Mouse (Mus musculus): ENCODE results near the gene Agbl4. TPM values are rescaled to one million over a fixed set of nuclear protein-coding genes. Genes with fewer than 3 reads are reported as not detected.
A peak's percentile ranks its signal among the peaks of the same experiment; 100 is the strongest.

The Agbl4 gene
- polyA plus RNA-seq, 1 experiment from 2014 or later = 0.81 TPM

GRCm38 (mm10) chr4:111004719-111005479 is 607.4 kb downstream of the Agbl4 start:
- Histone ChIP-seq H3K27me3 (replicated peaks; ENCODE audit: control insufficient read depth, insufficient read depth, low read length) (no peaks in the 10 kb centered on the region), H3K4me2 (ENCODE audit: low read depth, low read length) (no peak overlapping the region), H3K36me3 (ENCODE audit: control insufficient read depth, insufficient read depth, low read length) (no peaks in the 10 kb centered on the region), H3K9ac (ENCODE audit: low read depth, low read length) (no peak overlapping the region), H3K27ac (replicated peaks; ENCODE audit: low read depth, low read length) (no peak overlapping the region), H3K4me1 (ENCODE audit: control insufficient read depth, insufficient read depth, low read length) (no peaks in the 10 kb centered on the region), H3K9me3 (ENCODE audit: control insufficient read depth, low read length) (no peaks in the 10 kb centered on the region), H3K4me3 (ENCODE audit: low read depth, low read length) (no peak overlapping the region)
- WGBS = 65% methylated on average over 1 of the region's 1 CpGs
- DNase-seq (ENCODE audit: low spot score) (peak; percentile 1), ATAC-seq (ENCODE audit: low read depth) (no peak; the same call in 1 of the 2 replicates)

- Histone ChIP-seq H3K27me3 (replicated peaks; ENCODE audit: control insufficient read depth, insufficient read depth, low read length) (no peaks in the 10 kb centered on the region), H3K27ac (replicated peaks; ENCODE audit: low read depth, low read length) (no peak overlapping the region), H3K4me2 (ENCODE audit: low read depth, low read length) (no peak overlapping the region), H3K4me1 (ENCODE audit: control insufficient read depth, insufficient read depth, low read length) (no peaks in the 10 kb centered on the region), H3K9ac (ENCODE audit: low read depth, low read length) (no peak overlapping the region), H3K36me3 (ENCODE audit: control insufficient read depth, insufficient read depth, low read length) (no peaks in the 10 kb centered on the region), H3K9me3 (ENCODE audit: control insufficient read depth, low read length) (no peaks in the 10 kb centered on the region), H3K4me3 (ENCODE audit: low read depth, low read length) (no peak overlapping the region)
- WGBS = 86% methylated on average over 4 of the region's 4 CpGs
- ATAC-seq (ENCODE audit: low read depth) (no peak), DNase-seq (ENCODE audit: low spot score) (no peak)
Observed at GRCm38 (mm10) chr4:111019376-111019775, 621.9 kb downstream of the Agbl4 start.

- no peak overlapping the region for H3K9ac ChIP-seq (ENCODE audit: low read depth, low read length)
- H3K4me1 ChIP-seq (ENCODE audit: control insufficient read depth, insufficient read depth, low read length) = no peaks in the 10 kb centered on the region
- ATAC-seq (ENCODE audit: low read depth) (no peak), DNase-seq (ENCODE audit: low spot score) (no peak)
- no peak overlapping the region for H3K27ac ChIP-seq (replicated peaks; ENCODE audit: low read depth, low read length)
- H3K36me3 ChIP-seq (ENCODE audit: control insufficient read depth, insufficient read depth, low read length) = no peaks in the 10 kb centered on the region
- no peak overlapping the region for H3K4me3 ChIP-seq (ENCODE audit: low read depth, low read length)
- H3K9me3 ChIP-seq (ENCODE audit: control insufficient read depth, low read length) = no peaks in the 10 kb centered on the region
- 92% methylated on average over 3 of the region's 3 CpGs for WGBS
- no peak overlapping the region for H3K4me2 ChIP-seq (ENCODE audit: low read depth, low read length)
- no peaks in the 10 kb centered on the region for H3K27me3 ChIP-seq (replicated peaks; ENCODE audit: control insufficient read depth, insufficient read depth, low read length)
Observed at GRCm38 (mm10) chr4:111067330-111067729, 669.9 kb downstream of the Agbl4 start.

- Histone ChIP-seq H3K27me3 (replicated peaks; ENCODE audit: control insufficient read depth, insufficient read depth, low read length) (no peaks in the 10 kb centered on the region), H3K4me3 (ENCODE audit: low read depth, low read length) (no peak overlapping the region), H3K9ac (ENCODE audit: low read depth, low read length) (no peak overlapping the region), H3K27ac (replicated peaks; ENCODE audit: low read depth, low read length) (no peak overlapping the region), H3K4me1 (ENCODE audit: control insufficient read depth, insufficient read depth, low read length) (no peaks in the 10 kb centered on the region), H3K36me3 (ENCODE audit: control insufficient read depth, insufficient read depth, low read length) (no peaks in the 10 kb centered on the region), H3K9me3 (ENCODE audit: control insufficient read depth, low read length) (no peaks in the 10 kb centered on the region), H3K4me2 (ENCODE audit: low read depth, low read length) (no peak overlapping the region)
- ATAC-seq (ENCODE audit: low read depth) (no peak), DNase-seq (ENCODE audit: low spot score) (no peak)
- WGBS = 43% methylated on average over 6 of the region's 7 CpGs
Observed at GRCm38 (mm10) chr4:111073738-111074497, 676.5 kb downstream of the Agbl4 start.

- peak; percentile 6 for DNase-seq (ENCODE audit: low spot score)
- 67% methylated on average over 6 of the region's 6 CpGs for WGBS
- no peak for ATAC-seq (ENCODE audit: low read depth)
Observed at GRCm38 (mm10) chr4:111074701-111075154, 677.3 kb downstream of the Agbl4 start.

GRCm38 (mm10) chr4:111077810-111078209 is 680.3 kb downstream of the Agbl4 start:
- no peak overlapping the region for H3K4me3 ChIP-seq (ENCODE audit: low read depth, low read length)
- WGBS = 79% methylated on average over 3 of the region's 3 CpGs
- no peak overlapping the region for H3K27ac ChIP-seq (replicated peaks; ENCODE audit: low read depth, low read length)
- H3K9ac ChIP-seq (ENCODE audit: low read depth, low read length) = no peak overlapping the region
- H3K36me3 ChIP-seq (ENCODE audit: control insufficient read depth, insufficient read depth, low read length) = no peaks in the 10 kb centered on the region
- H3K4me1 ChIP-seq (ENCODE audit: control insufficient read depth, insufficient read depth, low read length) = no peaks in the 10 kb centered on the region
- H3K27me3 ChIP-seq (replicated peaks; ENCODE audit: control insufficient read depth, insufficient read depth, low read length) = no peaks in the 10 kb centered on the region
- ATAC-seq (ENCODE audit: low read depth) (no peak), DNase-seq (ENCODE audit: low spot score) (no peak)
- H3K9me3 ChIP-seq (ENCODE audit: control insufficient read depth, low read length) = no peaks in the 10 kb centered on the region
- H3K4me2 ChIP-seq (ENCODE audit: low read depth, low read length) = no peak overlapping the region

More at GRCm38 (mm10) chr4:111074701-111075154, 677.3 kb downstream of the Agbl4 start:
- Histone ChIP-seq H3K27me3 (replicated peaks; ENCODE audit: control insufficient read depth, insufficient read depth, low read length) (no peaks in the 10 kb centered on the region), H3K36me3 (ENCODE audit: control insufficient read depth, insufficient read depth, low read length) (no peaks in the 10 kb centered on the region), H3K4me1 (ENCODE audit: control insufficient read depth, insufficient read depth, low read length) (no peaks in the 10 kb centered on the region), H3K4me2 (ENCODE audit: low read depth, low read length) (no peak overlapping the region), H3K9me3 (ENCODE audit: control insufficient read depth, low read length) (no peaks in the 10 kb centered on the region), H3K4me3 (ENCODE audit: low read depth, low read length) (no peak overlapping the region), H3K9ac (ENCODE audit: low read depth, low read length) (no peak overlapping the region), H3K27ac (replicated peaks; ENCODE audit: low read depth, low read length) (no peak overlapping the region)

- Histone ChIP-seq H3K36me3 (ENCODE audit: control insufficient read depth, insufficient read depth, low read length) (no peaks in the 10 kb centered on the region), H3K4me2 (ENCODE audit: low read depth, low read length) (no peak overlapping the region), H3K9me3 (ENCODE audit: control insufficient read depth, low read length) (no peaks in the 10 kb centered on the region), H3K4me1 (ENCODE audit: control insufficient read depth, insufficient read depth, low read length) (no peaks in the 10 kb centered on the region), H3K27ac (replicated peaks; ENCODE audit: low read depth, low read length) (no peak overlapping the region), H3K27me3 (replicated peaks; ENCODE audit: control insufficient read depth, insufficient read depth, low read length) (no peaks in the 10 kb centered on the region), H3K4me3 (ENCODE audit: low read depth, low read length) (no peak overlapping the region), H3K9ac (ENCODE audit: low read depth, low read length) (no peak overlapping the region)
- ATAC-seq (ENCODE audit: low read depth) (no peak), DNase-seq (ENCODE audit: low spot score) (no peak)
- 90% methylated on average over 1 of the region's 1 CpGs for WGBS
Observed at GRCm38 (mm10) chr4:111085330-111085729, 687.9 kb downstream of the Agbl4 start.

GRCm38 (mm10) chr4:111136217-111137147 is 739.0 kb downstream of the Agbl4 start:
- ATAC-seq (ENCODE audit: low read depth) (no peak), DNase-seq (ENCODE audit: low spot score) (no peak)
- H3K4me1 ChIP-seq (ENCODE audit: control insufficient read depth, insufficient read depth, low read length) = no peaks in the 10 kb centered on the region
- H3K9ac ChIP-seq (ENCODE audit: low read depth, low read length) = no peak overlapping the region
- no peaks in the 10 kb centered on the region for H3K9me3 ChIP-seq (ENCODE audit: control insufficient read depth, low read length)
- H3K27ac ChIP-seq (replicated peaks; ENCODE audit: low read depth, low read length) = no peak overlapping the region
- WGBS = 42% methylated on average over 3 of the region's 3 CpGs
- no peaks in the 10 kb centered on the region for H3K27me3 ChIP-seq (replicated peaks; ENCODE audit: control insufficient read depth, insufficient read depth, low read length)
- no peaks in the 10 kb centered on the region for H3K36me3 ChIP-seq (ENCODE audit: control insufficient read depth, insufficient read depth, low read length)
- no peak overlapping the region for H3K4me2 ChIP-seq (ENCODE audit: low read depth, low read length)
- H3K4me3 ChIP-seq (ENCODE audit: low read depth, low read length) = no peak overlapping the region
